ENCODE assay signal across 17 mouse cellular contexts in genomic region chr3:57935042-57935610, GRCm38 (mm10).
A peak's percentile ranks its signal among the peaks of the same experiment; 100 is the strongest.
DNase-seq lines count a peak whose midpoint lies in the region.
"Had no signal": no experiment of that assay in that cellular context is flagged by ENCODE, and none has a peak within 500 bp of the region (broad histone marks: within the 10 kb centered on the region; RNA-seq: fewer than 3 reads in every experiment).

No protein-coding gene starts in this region.

- peak; percentile 31 to 37 for DNase-seq in frontal cortex, postnatal 36 days (ENCODE audit: low spot score in 2 of 2)
- DNase-seq in frontal cortex, postnatal 14 days (ENCODE audit: low spot score in 2 of 2): no peak
- DNase-seq in right cerebral cortex, adult 18-20 months: peak; percentile 26
- DNase-seq in right cerebral cortex, adult 2 months (ENCODE audit: low spot score in 2 of 2): no peak
- peak; percentile 45 for DNase-seq in telencephalon, adult 2 months (ENCODE audit: low read depth, low spot score)
- no peak for DNase-seq in adrenal gland, postnatal 14 days
- DNase-seq: adrenal gland, adult 8-10 months; adrenal gland, postnatal 36 days; cerebellum, adult 11 months; cerebellum, adult 2 months; cerebellum, adult 9-11 months; cerebellum, postnatal 25 days; embryo, embryonic 11 days; gastrocnemius, postnatal 25 days; heart, adult 18-20 months; heart, postnatal 10 days; heart, postnatal 36 days had no signal

Comparison
In these comparisons a context has a peak if more than half of its experiments do, and no peak if none do; other contexts are left out.
1. DNase-seq: peak in frontal cortex, postnatal 36 days (2 of 2), right cerebral cortex, adult 18-20 months (single experiment) and telencephalon, adult 2 months (single experiment); none in frontal cortex, postnatal 14 days (0 of 2), right cerebral cortex, adult 2 months (0 of 2) and adrenal gland, postnatal 14 days (single experiment).